Mouse (Mus musculus): ENCODE results near the gene Siah1a.

Gene Siah1a

DNA sequence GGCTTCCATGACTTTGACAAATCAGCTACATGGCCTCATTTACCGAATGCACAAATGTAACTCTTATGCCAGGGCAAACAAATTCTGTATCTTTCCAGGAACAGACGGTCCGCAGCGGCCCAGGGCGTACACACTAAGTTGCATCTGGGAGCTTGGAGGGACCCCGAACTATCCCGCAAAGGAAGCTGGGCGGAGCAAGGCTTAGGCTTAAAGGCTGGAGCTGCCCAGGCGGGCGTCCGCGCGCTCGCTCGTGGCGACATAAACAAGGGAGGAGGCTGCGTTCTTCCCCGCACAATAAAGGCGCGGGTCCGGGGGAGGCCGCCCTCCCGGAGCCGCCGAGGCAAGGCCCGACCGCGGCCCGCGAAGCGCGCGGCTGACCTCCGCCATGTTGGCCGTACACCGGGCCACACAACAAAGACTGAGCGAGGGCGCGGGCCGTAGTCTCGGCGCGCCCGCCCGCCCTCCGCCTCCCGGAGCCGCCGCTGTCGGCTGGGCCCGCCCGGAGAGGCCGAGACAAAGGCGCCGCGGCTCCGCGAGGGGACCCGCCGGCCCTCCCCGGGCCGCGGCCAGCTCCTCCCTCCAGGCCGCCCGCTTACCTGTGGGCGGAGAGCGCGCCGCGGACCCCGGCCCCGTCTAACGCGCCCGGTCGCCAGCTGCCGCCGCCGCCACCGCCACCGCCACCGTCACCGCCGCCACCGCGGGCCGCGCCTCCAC lies at the start of gene Siah1a, which contains the start of gene Gm10638:
Gene Siah1a, minus strand, starts transcription at position 714 of the 714 bp plus-strand sequence.
Gene Gm10638, plus strand, starts transcription at position 479 of the 714 bp plus-strand sequence.
- DNase-seq = peak; percentile 80

DNA sequence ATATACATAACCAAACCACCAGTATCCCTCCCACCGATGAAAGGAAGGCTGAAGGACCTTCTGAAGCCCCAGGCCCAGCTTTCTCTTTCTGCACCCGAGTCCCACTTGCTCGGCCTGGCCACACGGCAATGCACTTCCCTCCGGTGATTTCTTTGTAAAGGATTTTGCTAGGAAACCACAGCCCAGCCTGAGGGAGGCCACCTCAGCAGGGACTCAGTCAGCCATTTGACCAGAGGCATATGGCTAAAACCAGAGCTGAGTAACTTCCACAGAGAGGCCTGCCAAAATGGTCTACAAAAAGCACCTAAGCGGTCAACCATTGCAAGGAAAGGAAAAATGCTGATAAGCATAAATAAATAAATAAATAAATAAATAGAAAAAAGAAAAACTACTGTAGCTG lies 49.0 kb upstream of the Siah1a start:
- DNase-seq = no peak

DNA sequence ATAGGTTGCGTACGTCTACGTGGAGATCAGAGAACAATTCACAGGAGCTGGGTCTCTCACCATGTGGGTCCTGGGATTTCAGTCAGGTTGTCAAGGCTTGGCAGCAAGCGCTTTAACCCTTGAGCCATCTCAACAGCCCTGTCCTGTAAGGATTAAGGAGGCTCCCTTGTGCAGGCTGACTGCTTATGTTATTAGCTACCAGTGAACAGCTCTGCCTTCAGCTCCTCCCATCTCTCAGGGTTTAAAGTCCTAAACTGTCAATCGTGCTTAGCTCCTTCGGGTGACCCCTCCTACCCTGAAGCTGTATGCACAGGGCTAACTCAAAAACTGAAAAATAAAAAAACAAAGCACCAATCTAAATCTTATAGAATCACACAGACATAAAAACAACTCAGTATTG lies 45.8 kb upstream of the Siah1a start:
- peak; percentile 31 for DNase-seq

GRCm38 (mm10) chr8:86789576-86789975 lies 43.8 kb upstream of the Siah1a start:
- DNase-seq = no peak

- DNase-seq = peak; percentile 71
These were observed 42.2 kb upstream of the Siah1a start for GRCm38 (mm10) chr8:86787891-86788420.

DNA sequence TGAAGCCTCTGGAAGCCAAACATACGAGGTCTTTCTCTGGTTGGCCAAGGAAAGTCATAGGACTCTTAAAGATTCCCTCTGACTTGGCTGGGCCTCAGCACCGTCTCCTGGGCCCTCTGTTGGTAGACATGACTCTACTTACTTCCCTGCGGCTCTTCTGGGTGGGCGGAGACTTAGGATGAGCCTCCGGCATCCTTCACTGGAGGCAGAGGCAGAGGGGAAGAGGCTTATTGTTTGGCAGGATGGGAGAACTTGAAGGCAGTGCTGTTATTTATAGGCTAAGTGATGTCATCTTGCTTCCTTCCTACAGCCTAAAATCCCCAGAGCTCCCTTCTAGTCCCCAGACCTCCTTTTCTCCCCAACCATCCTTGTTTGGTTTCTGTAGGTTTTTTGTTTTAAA lies 40.8 kb upstream of the Siah1a start:
- DNase-seq = peak; percentile 41

- no peak for DNase-seq
These were observed 35.4 kb upstream of the Siah1a start for GRCm38 (mm10) chr8:86781094-86781493.

DNA sequence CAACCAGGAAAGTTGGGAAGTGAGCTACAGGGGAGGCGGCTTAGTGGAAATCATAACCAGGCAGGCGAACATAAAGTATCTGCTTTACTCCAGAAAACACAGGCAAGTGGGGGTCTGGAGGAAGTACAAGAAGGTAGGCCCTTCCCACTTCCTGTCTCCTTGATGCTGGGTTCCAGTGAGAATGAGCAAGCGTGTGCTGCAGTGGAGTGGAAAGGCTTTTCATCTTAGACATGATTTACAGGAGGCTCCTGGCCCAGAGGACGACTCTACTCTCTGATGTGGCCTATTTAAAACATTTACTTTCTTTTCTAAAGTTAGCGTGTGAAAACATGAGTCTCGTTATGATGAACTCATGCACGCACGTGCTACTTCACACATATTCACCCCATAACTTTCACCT lies 33.5 kb upstream of the Siah1a start:
- DNase-seq = no peak

- DNase-seq = peak; percentile 39
These were observed 24.4 kb upstream of the Siah1a start for GRCm38 (mm10) chr8:86769945-86770715.

DNA sequence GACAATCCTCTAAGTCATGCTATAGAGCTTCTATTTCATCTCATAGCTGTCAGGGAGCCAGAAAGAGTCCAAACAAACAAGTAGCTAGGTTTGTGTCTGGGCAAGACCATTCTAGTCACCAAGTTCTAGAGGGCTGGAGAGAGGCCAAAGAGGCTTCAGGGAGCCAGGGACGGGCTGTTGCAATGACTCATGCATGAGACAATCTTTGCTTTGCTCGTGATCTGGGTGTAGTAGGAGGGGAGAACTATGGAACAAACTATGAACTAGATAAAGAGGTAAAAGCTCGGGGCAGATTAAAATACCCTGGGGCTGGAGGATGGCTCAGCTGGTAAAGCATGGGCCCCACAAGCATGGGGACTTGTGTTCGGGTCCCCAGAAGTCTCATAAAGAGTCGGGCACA lies 22.8 kb upstream of the Siah1a start:
- DNase-seq = peak; percentile 26

GRCm38 (mm10) chr8:86766548-86767211 lies 20.9 kb upstream of the Siah1a start:
- DNase-seq = no peak

- DNase-seq = no peak
These were observed 19.9 kb upstream of the Siah1a start for GRCm38 (mm10) chr8:86765669-86766068.

DNA sequence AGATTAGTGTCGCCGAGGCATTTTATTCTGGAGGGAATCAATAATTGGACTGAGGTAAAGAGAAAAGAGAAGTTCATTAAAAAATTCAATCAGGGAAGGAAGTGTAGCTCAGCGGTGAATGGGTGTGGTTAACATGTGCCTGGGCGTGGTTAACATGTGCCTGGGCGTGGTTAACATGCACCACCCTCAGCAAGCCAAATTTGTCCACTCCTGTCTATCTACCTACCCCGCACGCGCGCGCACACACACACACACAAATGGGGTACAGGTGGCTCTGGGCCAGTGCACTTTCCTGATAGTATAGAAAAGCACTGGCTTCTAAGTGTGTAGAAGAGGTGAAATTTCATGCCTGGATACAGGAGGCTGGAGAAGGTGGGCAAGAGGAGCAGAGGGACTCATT lies 19.4 kb upstream of the Siah1a start:
- no peak for DNase-seq

DNA sequence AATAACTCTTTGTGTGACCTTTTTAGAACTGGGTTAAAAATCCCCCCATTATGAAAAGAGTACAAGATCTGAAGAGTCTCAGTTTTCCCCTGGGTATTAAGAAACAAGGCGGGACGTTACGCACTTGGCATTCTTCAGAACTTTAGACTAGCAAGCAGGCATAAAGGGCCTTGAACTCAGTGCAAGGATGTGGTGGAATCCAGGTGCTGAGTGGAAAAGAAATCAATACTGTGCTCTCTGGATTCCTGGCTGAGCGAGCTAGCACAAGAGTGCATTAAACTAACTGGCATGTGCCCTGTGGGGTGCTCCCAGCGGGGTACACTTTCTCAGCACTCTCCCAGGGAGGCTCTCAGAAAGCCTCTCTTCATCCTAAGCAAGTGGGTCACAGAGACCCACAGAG lies 17.1 kb upstream of the Siah1a start:
- DNase-seq = no peak

- no peak for DNase-seq
These were observed 15.0 kb upstream of the Siah1a start for GRCm38 (mm10) chr8:86760746-86761145.

GRCm38 (mm10) chr8:86759090-86759491 lies 13.4 kb upstream of the Siah1a start:
- DNase-seq = no peak

GRCm38 (mm10) chr8:86758651-86759050 lies 12.9 kb upstream of the Siah1a start:
- DNase-seq = no peak

DNA sequence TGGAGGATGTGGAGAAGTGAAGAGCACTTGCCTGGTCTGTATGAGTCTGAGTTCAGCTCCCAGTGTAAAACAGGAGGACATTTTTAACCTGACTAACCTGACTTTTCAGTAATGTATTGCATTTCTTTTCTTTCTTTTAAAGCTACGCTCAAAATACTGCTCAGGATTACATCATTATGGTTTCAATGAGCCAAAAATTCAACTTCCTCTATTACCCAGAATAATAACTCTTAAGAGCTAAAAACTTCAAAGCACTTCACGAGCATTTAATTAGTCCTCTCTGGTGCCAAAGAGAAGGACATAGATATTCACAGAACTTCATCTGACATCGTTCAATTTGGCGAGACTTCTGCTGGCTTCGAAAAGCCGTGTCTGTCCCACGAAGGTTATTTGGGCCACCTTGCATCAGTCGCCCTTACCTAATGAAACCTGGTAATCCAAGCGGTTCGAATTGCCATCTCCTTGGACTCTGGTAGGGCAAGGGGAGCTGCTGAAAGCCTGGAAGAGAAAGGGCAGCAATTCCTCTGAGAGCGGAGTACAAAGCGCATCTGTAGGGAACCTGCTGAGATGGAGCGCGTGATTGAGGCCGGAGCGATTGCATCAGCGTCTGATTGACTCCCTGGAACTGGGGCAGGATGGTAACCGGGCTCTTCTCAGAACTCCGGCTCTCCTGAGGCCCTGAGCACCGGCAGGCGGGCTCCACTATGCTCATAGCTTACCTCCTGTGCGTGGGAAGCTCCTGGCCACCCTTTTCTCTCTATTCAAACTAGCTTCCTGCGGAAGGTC lies 11.4 kb upstream of the Siah1a start:
- DNase-seq = peak; percentile 66

GRCm38 (mm10) chr8:86749842-86750241 lies 4.1 kb upstream of the Siah1a start:
- no peak for DNase-seq

GRCm38 (mm10) chr8:86746511-86746910 lies 777 bp upstream of the Siah1a start:
- peak; percentile 32 for DNase-seq

- peak; percentile 97 for DNase-seq
These were observed 254 bp upstream of the Siah1a start for GRCm38 (mm10) chr8:86745935-86746441.

All from kidney, postnatal 14 days (tissue).